Mouse (Mus musculus): ENCODE data around the gene Dcpp2. TPM values are rescaled to one million over a fixed set of nuclear protein-coding genes. Genes with fewer than 3 reads are reported as not detected.
A peak's percentile ranks its signal among the peaks of the same experiment; 100 is the strongest.
"Not testable (repeated sequence)": the region's sequence is repeated elsewhere in the genome, so short reads cannot be mapped to it uniquely, and the experiment has no call there.

Dcpp2 gene
- not detected in 2 replicates for polyA plus RNA-seq (2015; fragmentation: Nextera tagmentation; extraction: Ambion mirVana)

- WGBS, result 78% methylated on average over 4 of the region's 4 CpGs
- not testable (repeated sequence) for ATAC-seq (replicated peaks)
Observed at GRCm38 (mm10) chr17:23880576-23880975, at the start of gene Dcpp2, which contains the start of gene Dcpp1. Gene Dcpp2 (plus strand): TSS chr17:23880880. Gene Dcpp1 (plus strand): TSS chr17:23880876.

GRCm38 (mm10) chr17:23831201-23831600 lies 49.5 kb upstream of the Dcpp2 start:
- no peak for ATAC-seq (replicated peaks)
- Histone ChIP-seq H3K27ac (replicated peaks) (no peak overlapping the region), H3K9ac (replicated peaks) (no peak overlapping the region), H3K4me2 (replicated peaks) (no peak overlapping the region), H3K36me3 (peaks cover 10% of the 10 kb centered on the region), H3K4me1 (peaks cover 21% of the 10 kb centered on the region), H3K9me3 (no peaks in the 10 kb centered on the region), H3K27me3 (0 out of 2 replicates have a peak, but pooled peaks cover 10% of the 10 kb centered on the region), H3K4me3 (no peak overlapping the region)
- WGBS, result 100% methylated on average over 1 of the region's 1 CpGs

More at GRCm38 (mm10) chr17:23880576-23880975, at the start of gene Dcpp2, which contains the start of gene Dcpp1:
- H3K4me3 ChIP-seq; H3K27ac ChIP-seq (replicated peaks); H3K27me3 ChIP-seq; H3K36me3 ChIP-seq; H3K4me2 ChIP-seq (replicated peaks); H3K4me1 ChIP-seq; H3K9me3 ChIP-seq; H3K9ac ChIP-seq (replicated peaks): not testable (repeated sequence)

- Histone ChIP-seq H3K9me3 (no peaks in the 10 kb centered on the region), H3K4me2 (replicated peaks) (no peak within 1 kb of the TSS), H3K27ac (replicated peaks) (no peak within 1 kb of the TSS), H3K4me3 (no peak within 1 kb of the TSS), H3K4me1 (no peaks in the 10 kb centered on the region), H3K27me3 (0 out of 2 replicates have a peak, but pooled peaks cover 9% of the 10 kb centered on the region), H3K9ac (replicated peaks) (no peak within 1 kb of the TSS), H3K36me3 (no peaks in the 10 kb centered on the region)
- 53% methylated on average over 8 of the region's 8 CpGs for WGBS
- ATAC-seq (replicated peaks), result no peak
Observed at GRCm38 (mm10) chr17:23836006-23836575, 44.6 kb upstream of the Dcpp2 start, which contains the start of gene Prss33. Gene Prss33 (minus strand): TSS chr17:23836056.

- no peak overlapping the region for H3K4me3 ChIP-seq
- H3K27me3 ChIP-seq, result 0 out of 2 replicates have a peak, but pooled peaks cover 3% of the 10 kb centered on the region
- no peak overlapping the region for H3K9ac ChIP-seq (replicated peaks)
- H3K9me3 ChIP-seq, result no peaks in the 10 kb centered on the region
- no peaks in the 10 kb centered on the region for H3K36me3 ChIP-seq
- WGBS, result 25% methylated on average over 4 of the region's 4 CpGs
- no peak overlapping the region for H3K27ac ChIP-seq (replicated peaks)
- no peak overlapping the region for H3K4me2 ChIP-seq (replicated peaks)
- ATAC-seq (replicated peaks), result no peak
- no peaks in the 10 kb centered on the region for H3K4me1 ChIP-seq
Observed at GRCm38 (mm10) chr17:23841145-23841544, 39.5 kb upstream of the Dcpp2 start.

- no peaks in the 10 kb centered on the region for H3K9me3 ChIP-seq
- no peak for ATAC-seq (replicated peaks)
- no peaks in the 10 kb centered on the region for H3K4me1 ChIP-seq
- 40% methylated on average over 23 of the region's 23 CpGs for WGBS
- no peak overlapping the region for H3K4me3 ChIP-seq
- no peak overlapping the region for H3K27ac ChIP-seq (replicated peaks)
- peak overlapping the region; percentile 19; the same call in 1 of the 2 replicates for H3K4me2 ChIP-seq (replicated peaks)
- no peaks in the 10 kb centered on the region for H3K27me3 ChIP-seq
- H3K36me3 ChIP-seq, result no peaks in the 10 kb centered on the region
- no peak overlapping the region for H3K9ac ChIP-seq (replicated peaks)
Observed at GRCm38 (mm10) chr17:23843141-23843811, 37.4 kb upstream of the Dcpp2 start.

- 12% methylated on average over 19 of the region's 19 CpGs for WGBS
- Histone ChIP-seq H3K36me3 (no peaks in the 10 kb centered on the region), H3K9ac (replicated peaks) (no peak within 1 kb of the TSS), H3K4me2 (replicated peaks) (peak within 1 kb of the TSS; percentile 19), H3K4me1 (no peaks in the 10 kb centered on the region), H3K27me3 (no peaks in the 10 kb centered on the region), H3K9me3 (no peaks in the 10 kb centered on the region), H3K4me3 (no peak within 1 kb of the TSS), H3K27ac (replicated peaks) (no peak within 1 kb of the TSS)
- ATAC-seq (replicated peaks), result no peak
Observed at GRCm38 (mm10) chr17:23843812-23844273, 36.8 kb upstream of the Dcpp2 start, which contains the start of the genes Prss32 and Prss41. Gene Prss32 (plus strand): TSS chr17:23843855. Gene Prss41 (minus strand): TSS chr17:23844172.

- no peak overlapping the region for H3K4me2 ChIP-seq (replicated peaks)
- no peak overlapping the region for H3K9ac ChIP-seq (replicated peaks)
- no peak overlapping the region for H3K4me3 ChIP-seq
- H3K9me3 ChIP-seq, result no peaks in the 10 kb centered on the region
- no peak overlapping the region for H3K27ac ChIP-seq (replicated peaks)
- H3K27me3 ChIP-seq, result no peaks in the 10 kb centered on the region
- H3K4me1 ChIP-seq, result no peaks in the 10 kb centered on the region
- WGBS, result 63% methylated on average over 2 of the region's 2 CpGs
- H3K36me3 ChIP-seq, result no peaks in the 10 kb centered on the region
- ATAC-seq (replicated peaks), result no peak
Observed at GRCm38 (mm10) chr17:23850028-23850427, 30.7 kb upstream of the Dcpp2 start.

GRCm38 (mm10) chr17:23850853-23851749 lies 29.6 kb upstream of the Dcpp2 start:
- Histone ChIP-seq H3K9ac (replicated peaks) (no peak overlapping the region), H3K36me3 (no peaks in the 10 kb centered on the region), H3K9me3 (no peaks in the 10 kb centered on the region), H3K4me3 (no peak overlapping the region), H3K4me2 (replicated peaks) (no peak overlapping the region), H3K27me3 (no peaks in the 10 kb centered on the region), H3K4me1 (no peaks in the 10 kb centered on the region), H3K27ac (replicated peaks) (no peak overlapping the region)
- peak; percentile 32; the same call in 1 of the 2 replicates for ATAC-seq (replicated peaks)
- WGBS, result 61% methylated on average over 18 of the region's 19 CpGs

- H3K9me3 ChIP-seq, result no peaks in the 10 kb centered on the region
- no peak overlapping the region for H3K27ac ChIP-seq (replicated peaks)
- no peak for ATAC-seq (replicated peaks)
- H3K4me1 ChIP-seq, result no peaks in the 10 kb centered on the region
- H3K27me3 ChIP-seq, result no peaks in the 10 kb centered on the region
- H3K4me3 ChIP-seq, result no peak overlapping the region
- no peak overlapping the region for H3K9ac ChIP-seq (replicated peaks)
- H3K36me3 ChIP-seq, result no peaks in the 10 kb centered on the region
- no peak overlapping the region for H3K4me2 ChIP-seq (replicated peaks)
- WGBS, result 26% methylated on average over 5 of the region's 5 CpGs
Observed at GRCm38 (mm10) chr17:23853292-23853691, 27.4 kb upstream of the Dcpp2 start.

- H3K27me3 ChIP-seq, result no peaks in the 10 kb centered on the region
- H3K4me2 ChIP-seq (replicated peaks), result no peak overlapping the region
- ATAC-seq (replicated peaks), result no peak
- WGBS, result 89% methylated on average over 10 of the region's 10 CpGs
- no peaks in the 10 kb centered on the region for H3K36me3 ChIP-seq
- no peaks in the 10 kb centered on the region for H3K4me1 ChIP-seq
- H3K27ac ChIP-seq (replicated peaks), result no peak overlapping the region
- no peak overlapping the region for H3K9ac ChIP-seq (replicated peaks)
- H3K9me3 ChIP-seq, result no peaks in the 10 kb centered on the region
- no peak overlapping the region for H3K4me3 ChIP-seq
Observed at GRCm38 (mm10) chr17:23854229-23854765, 26.4 kb upstream of the Dcpp2 start.

GRCm38 (mm10) chr17:23857193-23857592 lies 23.5 kb upstream of the Dcpp2 start:
- no peaks in the 10 kb centered on the region for H3K27me3 ChIP-seq
- H3K4me2 ChIP-seq (replicated peaks), result no peak overlapping the region
- H3K4me3 ChIP-seq, result no peak overlapping the region
- H3K27ac ChIP-seq (replicated peaks), result no peak overlapping the region
- no peaks in the 10 kb centered on the region for H3K9me3 ChIP-seq
- ATAC-seq (replicated peaks), result no peak
- H3K9ac ChIP-seq (replicated peaks), result no peak overlapping the region
- no peaks in the 10 kb centered on the region for H3K4me1 ChIP-seq
- 89% methylated on average over 6 of the region's 6 CpGs for WGBS
- H3K36me3 ChIP-seq, result no peaks in the 10 kb centered on the region

Measured in forebrain, embryonic 15.5 days (tissue).